Mouse (Mus musculus): ENCODE measurements around the gene Paqr4.
A peak's percentile ranks its signal among the peaks of the same experiment; 100 is the strongest.

Gene Paqr4

DNA sequence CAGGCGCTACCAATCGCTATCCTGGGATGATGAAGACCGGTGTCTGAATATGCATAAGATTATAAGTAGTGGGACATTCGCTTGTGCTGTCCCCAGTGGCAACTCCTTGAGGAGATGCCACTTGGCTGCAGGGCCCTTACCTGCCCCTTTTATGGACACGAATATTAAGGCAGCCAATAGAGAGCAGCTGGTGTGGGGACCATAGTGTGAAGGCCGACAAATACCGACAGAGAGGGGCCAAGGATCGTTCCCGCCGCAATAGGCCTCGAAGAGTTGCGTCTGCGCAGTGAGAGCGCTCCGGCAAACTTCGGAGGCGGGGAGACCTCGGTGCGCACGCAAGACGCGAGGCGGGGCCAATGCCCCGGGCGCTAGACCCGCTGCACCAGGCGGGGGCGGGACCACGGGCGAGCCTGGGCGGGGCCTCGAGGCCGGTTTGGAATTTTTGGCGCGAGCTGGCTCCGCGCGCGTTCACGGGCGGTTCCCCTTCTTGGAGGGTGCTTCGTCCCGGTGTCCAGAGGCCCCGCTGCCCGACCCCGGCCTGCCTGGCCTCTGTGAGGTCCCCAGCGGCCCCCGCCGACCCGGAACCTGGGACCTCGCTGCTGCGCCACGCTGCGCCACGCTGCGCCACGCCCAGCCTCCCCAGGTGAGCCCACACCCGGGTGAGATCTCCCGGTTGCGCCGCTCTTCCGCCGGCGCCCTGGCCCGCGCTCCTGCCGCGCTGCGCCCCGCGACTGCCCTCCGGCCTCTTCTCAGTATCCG is 14.5 kb downstream of the Paqr4 start, which contains the start of gene Pkmyt1:
TSS of gene Pkmyt1 (plus strand) at position 338 of the 759 bp plus-strand sequence.
- Histone ChIP-seq H3K36me3 (ENCODE audit: insufficient read depth, low read length) (0 out of 2 replicates have a peak, but pooled peaks cover 2% of the 10 kb centered on the region), H3K9me3 (ENCODE audit: low read length) (no peaks in the 10 kb centered on the region), H3K4me1 (replicated peaks; ENCODE audit: low read depth, low read length) (peaks cover 33% of the 10 kb centered on the region), H3K27me3 (ENCODE audit: insufficient read depth, low read length) (peaks cover 24% of the 10 kb centered on the region), H3K4me3 (replicated peaks; ENCODE audit: low read length) (peak within 1 kb of the TSS; percentile 94)
- TF ChIP-seq POU5F1 (IDR thresholded peaks at IDR 0.05; ENCODE audit: borderline replicate concordance, low read length), result no peak
- no peak for TF ChIP-seq NANOG (IDR thresholded peaks at IDR 0.05; ENCODE audit: borderline replicate concordance, low read length)
- TF ChIP-seq CTCF (conservative IDR thresholded peaks at IDR 0.05; ENCODE audit: low read length), result no peak

DNA sequence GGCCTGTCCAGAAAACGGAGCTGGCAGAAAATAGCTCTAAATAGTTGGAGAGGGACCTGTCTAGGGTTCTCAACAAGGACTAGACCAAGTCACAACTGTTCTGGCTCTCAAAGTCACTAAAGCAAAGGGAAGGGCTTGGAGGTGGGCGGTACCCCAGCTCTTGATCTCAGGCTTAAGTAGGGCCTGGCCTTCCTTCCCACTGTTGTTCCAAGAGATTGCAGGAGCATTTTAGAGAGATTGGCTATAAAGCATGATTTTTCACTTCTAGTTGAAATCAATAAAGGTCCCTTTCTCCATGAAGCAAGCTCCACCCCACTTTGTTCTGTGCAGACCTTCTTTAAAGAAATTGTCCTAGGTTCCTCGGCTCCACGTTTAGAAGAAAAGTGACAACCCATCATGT is 15.2 kb downstream of the Paqr4 start:
- no peaks in the 10 kb centered on the region for H3K9me3 ChIP-seq (ENCODE audit: low read length)
- H3K27me3 ChIP-seq (ENCODE audit: insufficient read depth, low read length), result peaks cover 30% of the 10 kb centered on the region
- H3K4me3 ChIP-seq (replicated peaks; ENCODE audit: low read length), result peak overlapping the region; percentile 94
- 0 out of 2 replicates have a peak, but pooled peaks cover 2% of the 10 kb centered on the region for H3K36me3 ChIP-seq (ENCODE audit: insufficient read depth, low read length)
- TF ChIP-seq POU5F1 (IDR thresholded peaks at IDR 0.05; ENCODE audit: borderline replicate concordance, low read length), result no peak
- peaks cover 34% of the 10 kb centered on the region for H3K4me1 ChIP-seq (replicated peaks; ENCODE audit: low read depth, low read length)

GRCm38 (mm10) chr17:23722376-23723125 is 18.1 kb downstream of the Paqr4 start, which contains the start of gene 1520401A03Rik:
Gene 1520401A03Rik, minus strand, starts transcription at chr17:23722783.
- no peak for TF ChIP-seq POU5F1 (IDR thresholded peaks at IDR 0.05; ENCODE audit: borderline replicate concordance, low read length)
- TF ChIP-seq CTCF (conservative IDR thresholded peaks at IDR 0.05; ENCODE audit: low read length), result no peak
- TF ChIP-seq NANOG (IDR thresholded peaks at IDR 0.05; ENCODE audit: borderline replicate concordance, low read length), result no peak
- H3K27me3 ChIP-seq (ENCODE audit: insufficient read depth, low read length), result peaks cover 56% of the 10 kb centered on the region
- H3K4me3 ChIP-seq (replicated peaks; ENCODE audit: low read length), result no peak within 1 kb of the TSS
- H3K36me3 ChIP-seq (ENCODE audit: insufficient read depth, low read length), result no peaks in the 10 kb centered on the region
- no peaks in the 10 kb centered on the region for H3K9me3 ChIP-seq (ENCODE audit: low read length)
- peaks cover 25% of the 10 kb centered on the region for H3K4me1 ChIP-seq (replicated peaks; ENCODE audit: low read depth, low read length)

- H3K4me3 ChIP-seq (replicated peaks; ENCODE audit: low read length), result no peak overlapping the region
- peaks cover 22% of the 10 kb centered on the region for H3K4me1 ChIP-seq (replicated peaks; ENCODE audit: low read depth, low read length)
- peaks cover 56% of the 10 kb centered on the region for H3K27me3 ChIP-seq (ENCODE audit: insufficient read depth, low read length)
- H3K36me3 ChIP-seq (ENCODE audit: insufficient read depth, low read length), result no peaks in the 10 kb centered on the region
- TF ChIP-seq CTCF (conservative IDR thresholded peaks at IDR 0.05; ENCODE audit: low read length), result no peak
- TF ChIP-seq NANOG (IDR thresholded peaks at IDR 0.05; ENCODE audit: borderline replicate concordance, low read length), result no peak
- no peak for TF ChIP-seq POU5F1 (IDR thresholded peaks at IDR 0.05; ENCODE audit: borderline replicate concordance, low read length)
- no peaks in the 10 kb centered on the region for H3K9me3 ChIP-seq (ENCODE audit: low read length)
Measured at GRCm38 (mm10) chr17:23721886-23722285, 18.8 kb downstream of the Paqr4 start.

- TF ChIP-seq NANOG (IDR thresholded peaks at IDR 0.05; ENCODE audit: borderline replicate concordance, low read length) (no peak), POU5F1 (IDR thresholded peaks at IDR 0.05; ENCODE audit: borderline replicate concordance, low read length) (no peak), CTCF (conservative IDR thresholded peaks at IDR 0.05; ENCODE audit: low read length) (no peak)
- peaks cover 56% of the 10 kb centered on the region for H3K27me3 ChIP-seq (ENCODE audit: insufficient read depth, low read length)
- no peak overlapping the region for H3K4me3 ChIP-seq (replicated peaks; ENCODE audit: low read length)
Measured at GRCm38 (mm10) chr17:23719455-23719854, 21.2 kb downstream of the Paqr4 start.

DNA sequence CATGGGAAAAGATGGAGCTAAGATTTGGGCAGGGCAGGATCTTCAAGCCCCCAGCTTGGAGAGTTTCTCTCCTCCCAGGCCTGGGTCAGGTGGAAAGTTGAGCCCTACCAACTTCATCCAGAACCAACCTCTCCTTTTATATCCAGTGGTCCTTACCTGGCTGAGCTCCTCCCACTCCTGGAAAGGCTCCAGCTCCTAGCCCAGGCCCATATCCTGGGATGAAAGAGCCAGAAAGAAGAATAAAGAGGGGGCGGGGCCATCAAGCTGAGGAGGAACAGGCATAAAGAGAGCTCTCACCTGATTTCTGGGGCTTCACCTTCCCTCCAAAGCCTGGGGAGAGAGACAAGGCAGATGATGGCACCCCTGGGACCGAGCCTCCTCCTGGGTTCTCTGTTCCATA is 23.7 kb downstream of the Paqr4 start:
- TF ChIP-seq POU5F1 (IDR thresholded peaks at IDR 0.05; ENCODE audit: borderline replicate concordance, low read length), result no peak
- no peak for TF ChIP-seq NANOG (IDR thresholded peaks at IDR 0.05; ENCODE audit: borderline replicate concordance, low read length)
- no peak for TF ChIP-seq CTCF (conservative IDR thresholded peaks at IDR 0.05; ENCODE audit: low read length)

More at GRCm38 (mm10) chr17:23719455-23719854, 21.2 kb downstream of the Paqr4 start:
- Histone ChIP-seq H3K4me1 (replicated peaks; ENCODE audit: low read depth, low read length) (peaks cover 14% of the 10 kb centered on the region; the same call in 1 of the 2 replicates), H3K9me3 (ENCODE audit: low read length) (no peaks in the 10 kb centered on the region), H3K36me3 (ENCODE audit: insufficient read depth, low read length) (no peaks in the 10 kb centered on the region)

DNA sequence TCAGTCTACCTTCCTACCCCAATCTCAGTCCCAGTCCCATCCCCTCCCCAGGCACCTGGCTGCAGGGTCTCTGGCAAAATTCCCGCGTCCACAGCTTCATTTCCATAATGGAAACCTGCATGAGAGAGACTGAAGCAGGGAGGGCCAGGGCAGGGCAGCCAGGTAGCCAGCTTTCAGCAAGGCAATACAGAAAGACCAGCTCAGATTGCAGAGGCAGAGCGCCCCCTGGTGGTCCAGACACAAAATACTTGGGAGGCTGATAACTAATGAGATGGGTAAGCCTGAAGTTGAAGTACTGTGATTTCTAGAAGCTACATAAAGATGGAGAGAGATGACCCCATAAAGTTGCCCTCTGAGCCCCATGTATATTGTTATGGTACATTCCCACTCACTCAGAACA is 34.5 kb downstream of the Paqr4 start:
- no peaks in the 10 kb centered on the region for H3K36me3 ChIP-seq (ENCODE audit: insufficient read depth, low read length)
- TF ChIP-seq CTCF (conservative IDR thresholded peaks at IDR 0.05; ENCODE audit: low read length) (peak; percentile 91), POU5F1 (IDR thresholded peaks at IDR 0.05; ENCODE audit: borderline replicate concordance, low read length) (no peak)
- H3K9me3 ChIP-seq (ENCODE audit: low read length), result no peaks in the 10 kb centered on the region
- no peak overlapping the region for H3K4me3 ChIP-seq (replicated peaks; ENCODE audit: low read length)
- peaks cover 32% of the 10 kb centered on the region for H3K4me1 ChIP-seq (replicated peaks; ENCODE audit: low read depth, low read length)
- peaks cover 35% of the 10 kb centered on the region for H3K27me3 ChIP-seq (ENCODE audit: insufficient read depth, low read length)

More for the DNA sequence above, 23.7 kb downstream of the Paqr4 start:
- Histone ChIP-seq H3K9me3 (ENCODE audit: low read length) (no peaks in the 10 kb centered on the region), H3K27me3 (ENCODE audit: insufficient read depth, low read length) (peaks cover 67% of the 10 kb centered on the region), H3K36me3 (ENCODE audit: insufficient read depth, low read length) (no peaks in the 10 kb centered on the region), H3K4me3 (replicated peaks; ENCODE audit: low read length) (no peak overlapping the region), H3K4me1 (replicated peaks; ENCODE audit: low read depth, low read length) (peaks cover 13% of the 10 kb centered on the region; the same call in 1 of the 2 replicates)

GRCm38 (mm10) chr17:23705525-23706104 is 35.1 kb downstream of the Paqr4 start:
- Histone ChIP-seq H3K27me3 (ENCODE audit: insufficient read depth, low read length) (peaks cover 40% of the 10 kb centered on the region), H3K9me3 (ENCODE audit: low read length) (no peaks in the 10 kb centered on the region), H3K4me3 (replicated peaks; ENCODE audit: low read length) (no peak overlapping the region), H3K36me3 (ENCODE audit: insufficient read depth, low read length) (no peaks in the 10 kb centered on the region), H3K4me1 (replicated peaks; ENCODE audit: low read depth, low read length) (peaks cover 27% of the 10 kb centered on the region)
- TF ChIP-seq POU5F1 (IDR thresholded peaks at IDR 0.05; ENCODE audit: borderline replicate concordance, low read length) (no peak), CTCF (conservative IDR thresholded peaks at IDR 0.05; ENCODE audit: low read length) (no peak), NANOG (IDR thresholded peaks at IDR 0.05; ENCODE audit: borderline replicate concordance, low read length) (no peak)

All from E14TG2a.4 (cell line).